Mouse (Mus musculus): ENCODE results near the gene Sgms1. TPM values are rescaled to one million over a fixed set of nuclear protein-coding genes. Genes with fewer than 3 reads are reported as not detected.

The Sgms1 gene
- polyA plus RNA-seq, 1 experiment from 2014 or later = 28.8 TPM

- WGBS = 90% methylated on average over 13 of the region's 13 CpGs
- no peaks in the 10 kb centered on the region for H3K9me3 ChIP-seq
- peaks cover 3% of the 10 kb centered on the region; the same call in 1 of the 2 replicates for H3K36me3 ChIP-seq
- no peaks in the 10 kb centered on the region for H3K27me3 ChIP-seq
- H3K4me2 ChIP-seq = no peak overlapping the region
- H3K4me3 ChIP-seq = no peak overlapping the region
- H3K9ac ChIP-seq = no peak overlapping the region
- H3K4me1 ChIP-seq = peaks cover 5% of the 10 kb centered on the region
- ATAC-seq (ENCODE audit: insufficient number of reproducible peaks, insufficient read depth, low FRiP score, low TSS enrichment, low read depth) = no peak
- no peak overlapping the region for H3K27ac ChIP-seq
Measured at GRCm38 (mm10) chr19:32394825-32395224, 5.3 kb upstream of the Sgms1 start.

- WGBS = 86% methylated on average over 8 of the region's 8 CpGs
Measured at GRCm38 (mm10) chr19:32393758-32394450, 4.4 kb upstream of the Sgms1 start.

GRCm38 (mm10) chr19:32393092-32393745, 3.7 kb upstream of the Sgms1 start:
- Histone ChIP-seq H3K4me1 (peaks cover 8% of the 10 kb centered on the region), H3K27me3 (no peaks in the 10 kb centered on the region), H3K9me3 (no peaks in the 10 kb centered on the region), H3K4me2 (no peak overlapping the region), H3K4me3 (no peak overlapping the region), H3K27ac (no peak overlapping the region), H3K36me3 (peaks cover 3% of the 10 kb centered on the region; the same call in 1 of the 2 replicates), H3K9ac (no peak overlapping the region)
- WGBS = 92% methylated on average over 4 of the region's 4 CpGs
- no peak for ATAC-seq (ENCODE audit: insufficient number of reproducible peaks, insufficient read depth, low FRiP score, low TSS enrichment, low read depth)

More at GRCm38 (mm10) chr19:32393758-32394450, 4.4 kb upstream of the Sgms1 start:
- Histone ChIP-seq H3K9ac (no peak overlapping the region), H3K27me3 (no peaks in the 10 kb centered on the region), H3K36me3 (peaks cover 3% of the 10 kb centered on the region; the same call in 1 of the 2 replicates), H3K4me1 (peaks cover 8% of the 10 kb centered on the region), H3K4me2 (no peak overlapping the region), H3K27ac (no peak overlapping the region), H3K4me3 (no peak overlapping the region), H3K9me3 (no peaks in the 10 kb centered on the region)
- ATAC-seq (ENCODE audit: insufficient number of reproducible peaks, insufficient read depth, low FRiP score, low TSS enrichment, low read depth) = no peak

GRCm38 (mm10) chr19:32391441-32391840, 1.9 kb upstream of the Sgms1 start:
- Histone ChIP-seq H3K36me3 (peaks cover 3% of the 10 kb centered on the region; the same call in 1 of the 2 replicates), H3K4me2 (no peak overlapping the region), H3K4me3 (no peak overlapping the region), H3K27me3 (no peaks in the 10 kb centered on the region), H3K4me1 (peaks cover 18% of the 10 kb centered on the region), H3K9ac (no peak overlapping the region), H3K9me3 (no peaks in the 10 kb centered on the region), H3K27ac (no peak overlapping the region)
- no peak for ATAC-seq (ENCODE audit: insufficient number of reproducible peaks, insufficient read depth, low FRiP score, low TSS enrichment, low read depth)
- WGBS = 94% methylated on average over 3 of the region's 3 CpGs

- H3K4me3 ChIP-seq = peak overlapping the region; percentile 83
- ATAC-seq (ENCODE audit: insufficient number of reproducible peaks, insufficient read depth, low FRiP score, low TSS enrichment, low read depth) = no peak
- WGBS = 86% methylated on average over 7 of the region's 7 CpGs
- H3K36me3 ChIP-seq = peaks cover 3% of the 10 kb centered on the region; the same call in 1 of the 2 replicates
- H3K9me3 ChIP-seq = no peaks in the 10 kb centered on the region
- peaks cover 20% of the 10 kb centered on the region for H3K4me1 ChIP-seq
- H3K9ac ChIP-seq = peak overlapping the region; percentile 86; the same call in 1 of the 2 replicates
- H3K27ac ChIP-seq = no peak overlapping the region
- H3K4me2 ChIP-seq = peak overlapping the region; percentile 95
- H3K27me3 ChIP-seq = no peaks in the 10 kb centered on the region
Measured at GRCm38 (mm10) chr19:32390116-32390515, 602 bp upstream of the Sgms1 start.

- Histone ChIP-seq H3K9me3 (no peaks in the 10 kb centered on the region), H3K27ac (peak overlapping the region; percentile 93), H3K36me3 (peaks cover 3% of the 10 kb centered on the region; the same call in 1 of the 2 replicates), H3K27me3 (no peaks in the 10 kb centered on the region), H3K4me2 (peak overlapping the region; percentile 95), H3K4me3 (peak overlapping the region; percentile 83), H3K9ac (peak overlapping the region; percentile 86), H3K4me1 (peaks cover 20% of the 10 kb centered on the region)
- ATAC-seq (ENCODE audit: insufficient number of reproducible peaks, insufficient read depth, low FRiP score, low TSS enrichment, low read depth) = peak; percentile 90
- under 1% methylated on average over 66 of the region's 75 CpGs for WGBS
Measured at GRCm38 (mm10) chr19:32388191-32388921, 1.2 kb downstream of the Sgms1 start.

GRCm38 (mm10) chr19:32387403-32388190, 1.9 kb downstream of the Sgms1 start:
- ATAC-seq (ENCODE audit: insufficient number of reproducible peaks, insufficient read depth, low FRiP score, low TSS enrichment, low read depth) = 0 out of 2 replicates have a peak, but pooled peaks have one; percentile 32
- Histone ChIP-seq H3K9ac (peak overlapping the region; percentile 86), H3K4me2 (peak overlapping the region; percentile 95), H3K27ac (peak overlapping the region; percentile 93), H3K27me3 (no peaks in the 10 kb centered on the region), H3K9me3 (no peaks in the 10 kb centered on the region), H3K4me1 (peaks cover 20% of the 10 kb centered on the region), H3K4me3 (peak overlapping the region; percentile 83), H3K36me3 (peaks cover 3% of the 10 kb centered on the region; the same call in 1 of the 2 replicates)
- WGBS = under 1% methylated on average over 72 of the region's 74 CpGs

GRCm38 (mm10) chr19:32386556-32387402, 2.7 kb downstream of the Sgms1 start:
- peak overlapping the region; percentile 95 for H3K4me2 ChIP-seq
- no peaks in the 10 kb centered on the region for H3K9me3 ChIP-seq
- H3K27me3 ChIP-seq = no peaks in the 10 kb centered on the region
- H3K9ac ChIP-seq = peak overlapping the region; percentile 86
- H3K27ac ChIP-seq = no peak overlapping the region
- no peak for ATAC-seq (ENCODE audit: insufficient number of reproducible peaks, insufficient read depth, low FRiP score, low TSS enrichment, low read depth)
- WGBS = 26% methylated on average over 19 of the region's 19 CpGs
- H3K36me3 ChIP-seq = peaks cover 3% of the 10 kb centered on the region; the same call in 1 of the 2 replicates
- peaks cover 20% of the 10 kb centered on the region for H3K4me1 ChIP-seq
- peak overlapping the region; percentile 83 for H3K4me3 ChIP-seq

- no peaks in the 10 kb centered on the region for H3K36me3 ChIP-seq
- WGBS = 97% methylated on average over 8 of the region's 8 CpGs
- no peak overlapping the region for H3K4me3 ChIP-seq
- H3K9me3 ChIP-seq = no peaks in the 10 kb centered on the region
- H3K4me1 ChIP-seq = peaks cover 20% of the 10 kb centered on the region
- no peak overlapping the region for H3K27ac ChIP-seq
- no peak for ATAC-seq (ENCODE audit: insufficient number of reproducible peaks, insufficient read depth, low FRiP score, low TSS enrichment, low read depth)
- no peak overlapping the region for H3K9ac ChIP-seq
- no peak overlapping the region for H3K4me2 ChIP-seq
- no peaks in the 10 kb centered on the region for H3K27me3 ChIP-seq
Measured at GRCm38 (mm10) chr19:32383738-32384137, 5.8 kb downstream of the Sgms1 start.

GRCm38 (mm10) chr19:32381511-32381961, 8.0 kb downstream of the Sgms1 start:
- Histone ChIP-seq H3K27me3 (no peaks in the 10 kb centered on the region), H3K4me2 (no peak overlapping the region), H3K9me3 (no peaks in the 10 kb centered on the region), H3K4me1 (peaks cover 25% of the 10 kb centered on the region), H3K4me3 (no peak overlapping the region), H3K36me3 (no peaks in the 10 kb centered on the region), H3K27ac (no peak overlapping the region), H3K9ac (no peak overlapping the region)
- ATAC-seq (ENCODE audit: insufficient number of reproducible peaks, insufficient read depth, low FRiP score, low TSS enrichment, low read depth) = no peak
- WGBS = 69% methylated on average over 3 of the region's 3 CpGs

All from embryonic facial prominence, embryonic 13.5 days (tissue).